Mouse (Mus musculus) hindbrain, embryonic 16.5 days (tissue): ENCODE results near the gene Slc35e3. TPM values are rescaled to one million over a fixed set of nuclear protein-coding genes. Genes with fewer than 3 reads are reported as not detected.

ENCODE experiments used
- ATAC-seq: fragments of 200-750 bp; cut with Nextera tagmentation; 2 replicates; pipeline ENCODE4 v1.8.0; 2017; ENCODE audit warnings: moderate TSS enrichment, moderate library complexity
- H3K27ac ChIP-seq: fragments of 300-500 bp; sonication (generic); 2 replicates; pipeline ENCODE4 v1.5.1; 2014; ENCODE audit warnings: low read depth, mild to moderate bottlenecking, control low read depth, low read length, moderate library complexity
- H3K27me3 ChIP-seq: fragments of 300-500 bp; sonication (generic); replicated peaks from 2 replicates; pipeline ENCODE4 v1.6.1; 2014; ENCODE audit warnings: low read length; ENCODE audit not compliant: control insufficient read depth, insufficient read depth
- H3K36me3 ChIP-seq: fragments of 300-500 bp; sonication (generic); 2 replicates; pipeline ENCODE4 v1.6.1; 2014; ENCODE audit warnings: mild to moderate bottlenecking, low read length, moderate library complexity, mixed read lengths; ENCODE audit not compliant: control insufficient read depth, insufficient read depth
- H3K4me1 ChIP-seq: fragments of 300-500 bp; sonication (generic); 2 replicates; pipeline ENCODE4 v1.6.1; 2014; ENCODE audit warnings: low read depth, low read length; ENCODE audit not compliant: control insufficient read depth, insufficient read depth
- H3K4me2 ChIP-seq: fragments of 300-500 bp; sonication (generic); 2 replicates; pipeline ENCODE4 v1.6.1; 2014; ENCODE audit warnings: mild to moderate bottlenecking, low read length, control low read depth, moderate library complexity
- H3K4me3 ChIP-seq: fragments of 300-500 bp; sonication (generic); 2 replicates; pipeline ENCODE4 v1.5.1; 2014; ENCODE audit warnings: mild to moderate bottlenecking, low read length, control low read depth, moderate library complexity
- H3K9ac ChIP-seq: fragments of 300-500 bp; sonication (generic); 2 replicates; pipeline ENCODE4 v1.6.1; 2014; ENCODE audit warnings: low read depth, mild to moderate bottlenecking, control low read depth, low read length, moderate library complexity
- H3K9me3 ChIP-seq: fragments of 300-500 bp; sonication (generic); 2 replicates; pipeline ENCODE4 v1.6.1; 2014; ENCODE audit warnings: mild to moderate bottlenecking, low read length, moderate library complexity; ENCODE audit not compliant: control insufficient read depth
- WGBS: fragments of 180-500 bp; shearing (Covaris S2); extraction: QIAGEN DNeasy Blood & Tissue Kit; methylation state at CpG from one replicate; pipeline ENCODE4 v1.1.7; 2014; 5-methylcytosine and 5-hydroxymethylcytosine counted together
- polyA plus RNA-seq: library from polyadenylated mRNA; unstranded; fragments of >200 nt; fragmentation: Nextera tagmentation; extraction: Ambion mirVana; gene quantifications from 2 replicates; pipeline ENCODE4 v1.2.1, GENCODE M21; 2015

Gene Slc35e3
- polyA plus RNA-seq, 1 experiment from 2014 or later = 27.7 TPM

GRCm38 (mm10) chr10:117695027-117695426, 51.1 kb downstream of the Slc35e3 start:
- Histone ChIP-seq H3K4me2 (no peak overlapping the region), H3K27me3 (no peaks in the 10 kb centered on the region), H3K4me3 (no peak overlapping the region), H3K4me1 (no peaks in the 10 kb centered on the region), H3K36me3 (peaks cover 64% of the 10 kb centered on the region), H3K9me3 (no peaks in the 10 kb centered on the region), H3K27ac (no peak overlapping the region), H3K9ac (no peak overlapping the region)
- WGBS = 95% methylated on average over 4 of the region's 4 CpGs
- no peak for ATAC-seq

GRCm38 (mm10) chr10:117694255-117694953, 51.8 kb downstream of the Slc35e3 start:
- Histone ChIP-seq H3K27ac (no peak overlapping the region), H3K9me3 (no peaks in the 10 kb centered on the region), H3K36me3 (peaks cover 61% of the 10 kb centered on the region), H3K4me1 (no peaks in the 10 kb centered on the region), H3K27me3 (no peaks in the 10 kb centered on the region), H3K9ac (no peak overlapping the region), H3K4me2 (no peak overlapping the region), H3K4me3 (no peak overlapping the region)
- ATAC-seq = no peak
- 96% methylated on average over 6 of the region's 6 CpGs for WGBS

GRCm38 (mm10) chr10:117692953-117693352, 53.2 kb downstream of the Slc35e3 start:
- no peaks in the 10 kb centered on the region for H3K27me3 ChIP-seq
- H3K4me3 ChIP-seq = no peak overlapping the region
- H3K4me1 ChIP-seq = no peaks in the 10 kb centered on the region
- no peak for ATAC-seq
- 96% methylated on average over 5 of the region's 5 CpGs for WGBS
- no peak overlapping the region for H3K9ac ChIP-seq
- H3K36me3 ChIP-seq = peaks cover 57% of the 10 kb centered on the region
- H3K4me2 ChIP-seq = no peak overlapping the region
- H3K27ac ChIP-seq = no peak overlapping the region
- no peaks in the 10 kb centered on the region for H3K9me3 ChIP-seq

GRCm38 (mm10) chr10:117692173-117692572, 54.0 kb downstream of the Slc35e3 start:
- H3K4me1 ChIP-seq = no peaks in the 10 kb centered on the region
- H3K9ac ChIP-seq = no peak overlapping the region
- no peak for ATAC-seq
- H3K36me3 ChIP-seq = peaks cover 51% of the 10 kb centered on the region
- H3K4me2 ChIP-seq = no peak overlapping the region
- H3K9me3 ChIP-seq = no peaks in the 10 kb centered on the region
- H3K27ac ChIP-seq = no peak overlapping the region
- H3K4me3 ChIP-seq = no peak overlapping the region
- no peaks in the 10 kb centered on the region for H3K27me3 ChIP-seq

GRCm38 (mm10) chr10:117691389-117691968, 54.7 kb downstream of the Slc35e3 start:
- ATAC-seq = no peak
- Histone ChIP-seq H3K4me2 (no peak overlapping the region), H3K27ac (no peak overlapping the region), H3K4me1 (no peaks in the 10 kb centered on the region), H3K36me3 (peaks cover 45% of the 10 kb centered on the region), H3K9ac (no peak overlapping the region), H3K27me3 (no peaks in the 10 kb centered on the region), H3K4me3 (no peak overlapping the region), H3K9me3 (no peaks in the 10 kb centered on the region)
- WGBS = 97% methylated on average over 10 of the region's 10 CpGs

- no peak overlapping the region for H3K4me2 ChIP-seq
- peaks cover 44% of the 10 kb centered on the region for H3K36me3 ChIP-seq
- ATAC-seq = no peak
- WGBS = 92% methylated on average over 3 of the region's 3 CpGs
- no peaks in the 10 kb centered on the region for H3K27me3 ChIP-seq
- no peaks in the 10 kb centered on the region for H3K4me1 ChIP-seq
- H3K9ac ChIP-seq = no peak overlapping the region
- no peaks in the 10 kb centered on the region for H3K9me3 ChIP-seq
- H3K4me3 ChIP-seq = no peak overlapping the region
- no peak overlapping the region for H3K27ac ChIP-seq
Measured at GRCm38 (mm10) chr10:117690770-117691296, 55.3 kb downstream of the Slc35e3 start.

GRCm38 (mm10) chr10:117690101-117690352, 56.1 kb downstream of the Slc35e3 start:
- Histone ChIP-seq H3K9ac (no peak overlapping the region), H3K4me1 (no peaks in the 10 kb centered on the region), H3K36me3 (peaks cover 38% of the 10 kb centered on the region), H3K27me3 (no peaks in the 10 kb centered on the region), H3K9me3 (no peaks in the 10 kb centered on the region), H3K27ac (no peak overlapping the region), H3K4me2 (no peak overlapping the region), H3K4me3 (no peak overlapping the region)
- 91% methylated on average over 2 of the region's 2 CpGs for WGBS
- no peak for ATAC-seq

- H3K9me3 ChIP-seq = no peaks in the 10 kb centered on the region
- WGBS = 95% methylated on average over 11 of the region's 11 CpGs
- H3K36me3 ChIP-seq = peaks cover 33% of the 10 kb centered on the region
- H3K4me3 ChIP-seq = no peak overlapping the region
- H3K27ac ChIP-seq = no peak overlapping the region
- no peak overlapping the region for H3K4me2 ChIP-seq
- no peak overlapping the region for H3K9ac ChIP-seq
- H3K4me1 ChIP-seq = no peaks in the 10 kb centered on the region
- ATAC-seq = no peak
- no peaks in the 10 kb centered on the region for H3K27me3 ChIP-seq
Measured at GRCm38 (mm10) chr10:117689297-117690100, 56.7 kb downstream of the Slc35e3 start.
